Comparison of ENCODE assay signal across 15 mouse cellular contexts in genomic region chr2:31086543-31086942, GRCm38 (mm10). TPM values are rescaled to one million over a fixed set of nuclear protein-coding genes. Genes with fewer than 3 reads are reported as not detected.
A peak's percentile ranks its signal among the peaks of the same experiment; 100 is the strongest.
DNase-seq lines count a peak whose midpoint lies in the region; ATAC-seq lines count a peak whose summit lies in the region.
"Had no signal": no experiment of that assay in that cellular context is flagged by ENCODE, and none has a peak within 500 bp of the region (broad histone marks: within the 10 kb centered on the region; RNA-seq: fewer than 3 reads in every experiment).

No protein-coding gene starts in this region.

- H3K4me2 ChIP-seq in heart, embryonic 16.5 days (ENCODE audit: low read depth, low read length): no peak overlapping the region
- no peak overlapping the region for H3K4me2 ChIP-seq in lung, embryonic 16.5 days (ENCODE audit: low read depth, low read length)
- H3K4me2 ChIP-seq: forebrain, embryonic 12.5 days; hindbrain, embryonic 14.5 days; midbrain, embryonic 13.5 days; neural tube, embryonic 12.5 days had no signal

- H3K4me1 ChIP-seq in heart, embryonic 16.5 days (ENCODE audit: control insufficient read depth, insufficient read depth, low read length): peaks cover 25% of the 10 kb centered on the region
- peaks cover 23% of the 10 kb centered on the region for H3K4me1 ChIP-seq in lung, embryonic 16.5 days (replicated peaks; ENCODE audit: control insufficient read depth, insufficient read depth, low read length)

- peaks cover 57% of the 10 kb centered on the region for H3K79me2 ChIP-seq in macrophage (ENCODE audit: inconsistent target)

- DNase-seq in cerebellum, adult 11-12 months: peak; percentile 60
- no peak for DNase-seq in cerebellum, adult 11 months
- DNase-seq in heart, adult 9 months (ENCODE audit: low spot score in 2 of 2): no peak
- DNase-seq in lung, postnatal 36 days: no peak
- DNase-seq in adrenal gland, adult 8-10 months: no peak
- DNase-seq: gastrocnemius, postnatal 14 days; right cerebral cortex, adult 18-20 months had no signal

- peak overlapping the region; percentile 58 for H3K27ac ChIP-seq in heart, embryonic 16.5 days (ENCODE audit: low read length)
- H3K27ac ChIP-seq in lung, embryonic 16.5 days (ENCODE audit: low read length): peak overlapping the region; percentile 24; the same call in 1 of the 2 replicates
- H3K27ac ChIP-seq in macrophage: peak overlapping the region; percentile 92
- H3K27ac ChIP-seq: forebrain, embryonic 12.5 days; hindbrain, embryonic 14.5 days; midbrain, embryonic 13.5 days; neural tube, embryonic 12.5 days had no signal

- peaks cover 6% of the 10 kb centered on the region for H3K9me3 ChIP-seq in heart, embryonic 16.5 days (replicated peaks; ENCODE audit: control insufficient read depth, low read length)
- no peaks in the 10 kb centered on the region for H3K9me3 ChIP-seq in lung, embryonic 16.5 days (ENCODE audit: control insufficient read depth, low read length)
- H3K9me3 ChIP-seq: midbrain, embryonic 13.5 days had no signal

- no peaks in the 10 kb centered on the region for H3K27me3 ChIP-seq in heart, embryonic 16.5 days (ENCODE audit: control insufficient read depth, insufficient read depth, low read length)
- H3K27me3 ChIP-seq in lung, embryonic 16.5 days (ENCODE audit: control insufficient read depth, insufficient read depth, low read depth, low read length): no peaks in the 10 kb centered on the region
- H3K27me3 ChIP-seq: forebrain, embryonic 12.5 days; midbrain, embryonic 13.5 days; neural tube, embryonic 12.5 days had no signal

- H3K36me3 ChIP-seq in heart, embryonic 16.5 days (ENCODE audit: control insufficient read depth, insufficient read depth): peaks cover 15% of the 10 kb centered on the region
- H3K36me3 ChIP-seq in lung, embryonic 16.5 days (ENCODE audit: control insufficient read depth, insufficient read depth, low read length): peaks cover 7% of the 10 kb centered on the region
- H3K36me3 ChIP-seq in macrophage (ENCODE audit: inconsistent target): peaks cover 9% of the 10 kb centered on the region; the same call in 1 of the 2 replicates

- H3K9ac ChIP-seq in heart, embryonic 16.5 days (ENCODE audit: low read length): no peak overlapping the region
- no peak overlapping the region for H3K9ac ChIP-seq in lung, embryonic 16.5 days (ENCODE audit: low read length)
- H3K9ac ChIP-seq: forebrain, embryonic 12.5 days; hindbrain, embryonic 14.5 days; midbrain, embryonic 13.5 days; neural tube, embryonic 12.5 days had no signal

- no peak for ATAC-seq in heart, embryonic 16.5 days (replicated peaks; ENCODE audit: extremely low read depth, insufficient read depth, low FRiP score)
- ATAC-seq in lung, embryonic 16.5 days (ENCODE audit: low read depth): no peak
- ATAC-seq: lung, postnatal 0 days; midbrain, embryonic 13.5 days had no signal

- no peak overlapping the region for H3K4me3 ChIP-seq in heart, embryonic 16.5 days (ENCODE audit: low read length)
- no peak overlapping the region for H3K4me3 ChIP-seq in lung, embryonic 16.5 days (ENCODE audit: low read length)
- no peak overlapping the region for H3K4me3 ChIP-seq in macrophage (ENCODE audit: inconsistent target)
- H3K4me3 ChIP-seq: forebrain, embryonic 12.5 days; midbrain, embryonic 13.5 days; neural tube, embryonic 12.5 days had no signal

RNA-seq across cellular contexts. Expression of gene Fnbp1, which starts 55.3 kb away (rescaled TPM):
- polyA plus RNA-seq in heart, embryonic 16.5 days (2015; fragmentation: Nextera tagmentation; extraction: Ambion mirVana): 20.3 and 23.7 TPM in 2 replicates
- 15.6 and 18.1 TPM in 2 replicates for polyA plus RNA-seq in lung, embryonic 16.5 days (2015; fragmentation: Nextera tagmentation; extraction: Ambion mirVana)
- total RNA-seq in macrophage (2018; cell fraction: chromatin; rRNA removed): 100 to 1,000 TPM; 230 to 652 (median 349) TPM
- total RNA-seq in macrophage (2018; cell fraction: cytosol; rRNA removed): 10 to 100 TPM; 45.7 to 98.1 (median 65.6) TPM
- 100 to 1,000 TPM; 117 to 400 (median 216) TPM for total RNA-seq in macrophage (2018; cell fraction: nucleus; rRNA removed)
- polyA plus RNA-seq in macrophage (2018): 77.2 to 118 TPM (median 110 TPM) in 3 replicates
- total RNA-seq in adrenal gland, adult 8-10 months (2022): 10 to 100 TPM; 45.9 to 89.0 (median 70.6) TPM

Comparison
In these comparisons a context has a peak if more than half of its experiments do, and no peak if none do; other contexts are left out.
1. H3K27ac ChIP-seq: peak in every context shown above with its lines; median percentile 92 in macrophage; 58 in heart, embryonic 16.5 days; 24 in lung, embryonic 16.5 days.